Mouse (Mus musculus) cerebellum, adult 11-12 months (tissue): ENCODE results near the gene Ackr1.

Source experiments
- DNase-seq: peaks from one replicate; pipeline ENCODE4 v3.0.0; 2022

Gene Ackr1

GRCm38 (mm10) chr1:173333312-173334253 is at the start of gene Ackr1:
TSS of gene Ackr1 (minus strand) at chr1:173333750.
- DNase-seq: no peak

GRCm38 (mm10) chr1:173381436-173381835 is 47.9 kb upstream of the Ackr1 start:
- no peak for DNase-seq

- peak; percentile 79 for DNase-seq
These were observed 44.0 kb upstream of the Ackr1 start for GRCm38 (mm10) chr1:173377380-173378112.

GRCm38 (mm10) chr1:173374020-173374419 is 40.5 kb upstream of the Ackr1 start:
- no peak for DNase-seq

GRCm38 (mm10) chr1:173371586-173371985 is 38.0 kb upstream of the Ackr1 start:
- peak; percentile 87 for DNase-seq

- peak; percentile 37 for DNase-seq
These were observed 36.9 kb upstream of the Ackr1 start for GRCm38 (mm10) chr1:173370456-173370855.

DNA sequence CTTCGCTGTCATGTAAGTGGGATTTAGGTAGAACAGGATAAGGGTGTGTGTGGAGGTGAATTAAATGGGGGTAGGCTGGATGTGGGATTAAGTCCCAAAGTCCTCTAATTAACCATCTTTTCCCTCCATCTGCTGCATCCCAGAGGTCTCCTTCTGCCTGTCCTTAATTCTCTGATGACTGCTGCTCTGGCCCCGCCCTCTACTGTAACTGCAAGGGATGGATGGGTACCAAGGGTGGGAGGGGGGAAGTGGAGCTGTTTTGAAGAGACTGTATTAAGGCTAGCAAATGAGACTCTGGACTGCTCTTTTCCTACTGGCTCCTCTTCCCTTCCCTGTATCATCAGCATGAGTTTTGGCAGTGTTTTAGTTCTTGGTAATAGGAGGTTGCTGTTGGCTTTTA is 36.1 kb upstream of the Ackr1 start:
- DNase-seq: peak; percentile 76

GRCm38 (mm10) chr1:173367356-173368046 is 34.0 kb upstream of the Ackr1 start, which contains the start of gene Cadm3:
TSS of gene Cadm3 (minus strand) at chr1:173367695.
- peak; percentile 94 for DNase-seq

DNA sequence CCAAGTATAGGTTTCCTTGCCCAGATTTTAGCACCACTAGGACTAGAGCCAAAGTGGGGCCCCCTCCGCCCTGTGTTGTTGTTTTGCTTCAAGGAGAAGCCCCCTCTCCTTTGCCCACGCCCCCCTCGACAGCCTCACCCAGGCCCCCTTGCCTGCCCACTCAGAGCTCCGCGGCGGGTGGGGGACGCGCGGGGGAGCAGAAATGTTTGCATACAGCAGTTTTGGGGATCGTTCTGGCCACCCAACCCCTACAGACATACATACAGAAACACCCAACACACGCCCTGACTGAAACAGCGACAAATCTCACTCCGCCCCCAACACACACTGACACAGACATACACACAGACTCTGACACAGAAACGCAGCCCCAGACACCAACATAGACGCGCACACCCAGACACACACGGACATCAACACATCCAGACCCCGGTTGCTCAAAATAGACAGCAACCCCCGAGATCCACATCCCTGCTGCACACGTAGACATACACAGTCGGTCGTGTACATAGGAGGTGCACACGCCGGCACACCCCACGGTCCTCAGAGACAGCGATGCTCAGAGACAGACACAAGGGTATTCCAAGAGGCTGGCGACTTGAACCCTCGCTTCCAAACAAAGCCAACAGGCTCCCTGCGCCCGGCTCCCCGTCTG is 33.3 kb upstream of the Ackr1 start:
- peak; percentile 80 for DNase-seq

DNA sequence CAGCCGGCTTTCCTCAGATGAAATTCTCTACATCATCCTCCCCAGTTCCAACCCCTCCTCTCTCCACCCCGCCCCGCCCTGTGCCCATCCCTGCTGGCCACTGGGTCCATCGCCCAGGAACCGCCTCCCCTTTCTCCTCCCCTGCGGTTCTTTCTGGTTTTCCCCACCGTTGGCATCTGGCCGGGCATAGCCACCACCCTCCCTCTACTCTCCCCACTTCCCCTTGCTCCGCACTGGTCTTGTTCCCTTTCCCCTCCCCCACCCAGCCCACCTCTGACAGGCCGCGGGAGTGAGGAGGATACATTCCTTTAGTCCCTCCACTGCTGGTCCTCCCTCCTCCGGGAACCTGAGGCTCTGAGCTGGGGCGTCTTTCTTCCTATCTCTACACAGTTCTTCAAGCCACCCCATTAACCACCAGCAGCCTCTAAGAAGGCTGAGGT is 32.4 kb upstream of the Ackr1 start:
- DNase-seq: peak; percentile 91

DNA sequence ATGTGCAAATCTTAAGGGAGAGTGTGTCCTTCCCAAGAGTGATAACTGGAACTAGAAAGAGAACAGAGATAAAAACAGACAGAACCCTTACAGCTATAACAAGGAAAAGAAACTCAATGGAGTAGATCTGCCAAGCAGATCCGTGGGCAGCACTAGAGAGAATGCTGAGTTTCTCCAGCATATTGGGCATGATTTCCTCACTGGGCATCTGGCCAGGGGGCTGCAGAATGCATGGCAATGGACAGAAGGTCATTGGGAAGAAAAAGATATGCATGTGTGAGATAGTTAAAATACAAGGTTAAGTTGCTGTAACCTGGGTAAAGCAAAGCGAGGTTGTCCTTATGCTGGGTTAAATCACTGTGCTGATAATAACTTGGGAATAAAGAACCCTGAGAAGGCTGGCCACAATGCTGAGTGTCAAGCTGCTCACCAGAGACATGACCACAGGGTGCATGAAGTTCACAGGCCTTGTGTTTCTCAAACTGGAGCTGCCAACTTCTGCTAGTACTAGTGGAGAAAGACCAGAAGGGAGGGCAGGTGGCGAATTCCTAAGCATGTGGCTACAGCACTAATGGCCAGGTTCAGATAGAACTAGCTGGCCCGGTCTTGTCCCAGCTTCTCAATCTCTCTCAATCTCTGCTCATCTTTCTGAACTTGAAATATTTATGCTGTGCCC is 30.7 kb upstream of the Ackr1 start:
- DNase-seq: peak; percentile 91

GRCm38 (mm10) chr1:173363436-173363835 is 29.9 kb upstream of the Ackr1 start:
- no peak for DNase-seq

- DNase-seq: no peak
These were observed 28.1 kb upstream of the Ackr1 start for GRCm38 (mm10) chr1:173361651-173362050.

- DNase-seq: peak; percentile 93
These were observed 26.2 kb upstream of the Ackr1 start for GRCm38 (mm10) chr1:173359590-173360290.

DNA sequence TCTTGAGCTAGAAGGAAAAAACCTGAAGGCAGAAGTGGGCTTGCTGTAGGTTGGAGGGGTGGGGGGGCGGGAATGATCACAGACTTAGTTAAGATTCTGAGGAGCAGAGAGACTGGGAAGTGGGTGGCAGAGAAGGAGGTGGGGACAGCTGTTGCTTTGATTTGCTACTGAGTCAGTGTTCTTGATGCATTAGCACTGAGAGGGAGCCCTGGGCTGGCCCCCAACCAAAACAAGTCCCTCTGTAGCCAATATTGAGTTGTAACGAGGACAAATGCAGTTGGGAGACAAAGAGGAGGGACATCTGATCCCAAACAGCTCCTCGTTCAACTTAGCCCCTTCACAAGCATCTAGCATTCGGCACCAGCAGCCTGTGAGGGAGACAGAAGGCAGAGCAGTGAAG is 24.2 kb upstream of the Ackr1 start:
- DNase-seq: peak; percentile 36

DNA sequence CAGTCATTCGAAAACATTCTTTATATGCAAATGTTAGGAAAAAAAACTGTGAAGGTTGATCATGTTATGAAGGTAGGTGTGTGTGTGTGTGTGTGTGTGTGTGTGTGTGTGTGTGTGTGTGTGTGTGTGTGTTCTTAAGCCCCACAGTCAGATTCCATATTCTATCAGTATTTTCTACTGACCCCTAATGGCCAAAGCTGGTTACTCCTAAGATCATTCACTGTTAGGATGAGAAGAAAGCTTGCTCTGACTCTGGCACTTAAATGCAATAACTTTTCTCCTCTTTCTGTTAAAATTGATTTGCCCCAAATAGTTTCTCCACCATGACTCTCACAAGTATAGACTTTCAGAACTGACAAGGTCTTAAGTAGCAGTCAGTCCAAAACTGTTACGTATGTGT is 23.1 kb upstream of the Ackr1 start:
- DNase-seq: peak; percentile 2

GRCm38 (mm10) chr1:173355107-173355846 is 21.7 kb upstream of the Ackr1 start:
- DNase-seq: no peak

GRCm38 (mm10) chr1:173350372-173350957 is 16.9 kb upstream of the Ackr1 start, which contains the start of gene Aim2:
TSS of gene Aim2 (plus strand) at chr1:173350879.
- DNase-seq: no peak

- DNase-seq: no peak
These were observed 16.4 kb upstream of the Ackr1 start for GRCm38 (mm10) chr1:173349946-173350345.

- DNase-seq: no peak
These were observed 15.6 kb upstream of the Ackr1 start for GRCm38 (mm10) chr1:173349192-173349591.
